Mouse (Mus musculus) forebrain, postnatal 0 days (tissue): ENCODE measurements around the gene Gcnt1. TPM values are rescaled to one million over a fixed set of nuclear protein-coding genes. Genes with fewer than 3 reads are reported as not detected.

Experiments used
- ATAC-seq: fragments of 200-750 bp; cut with Nextera tagmentation; 2 replicates; pipeline ENCODE4 v1.8.0; 2017; ENCODE audit warnings: mild to moderate bottlenecking, moderate library complexity
- DNase-seq: peaks from one replicate; pipeline ENCODE4 v3.0.0-alpha.2; 2015
- H3K27ac ChIP-seq: fragments of 300-500 bp; sonication (generic); 2 replicates; pipeline ENCODE4 v1.5.1; 2014; ENCODE audit warnings: low read depth, mild to moderate bottlenecking, antibody characterized with exemption, low read length, moderate library complexity, mixed read lengths
- H3K27me3 ChIP-seq: fragments of 300-500 bp; sonication (generic); 2 replicates; pipeline ENCODE4 v1.6.1; 2014; ENCODE audit warnings: mild to moderate bottlenecking, low read length, mixed read lengths; ENCODE audit not compliant: insufficient read depth
- H3K36me3 ChIP-seq: fragments of 300-500 bp; sonication (generic); 2 replicates; pipeline ENCODE4 v1.6.1; 2014; ENCODE audit warnings: mild to moderate bottlenecking, moderate library complexity; ENCODE audit not compliant: insufficient read depth
- H3K4me1 ChIP-seq: fragments of 300-500 bp; sonication (generic); 2 replicates; pipeline ENCODE4 v1.6.1; 2014; ENCODE audit warnings: antibody characterized with exemption; ENCODE audit not compliant: insufficient read depth
- H3K4me2 ChIP-seq: fragments of 300-500 bp; sonication (generic); 2 replicates; pipeline ENCODE4 v1.6.1; 2014; ENCODE audit warnings: low read depth, mild to moderate bottlenecking, moderate library complexity
- H3K4me3 ChIP-seq: fragments of 300-500 bp; sonication (generic); 2 replicates; pipeline ENCODE4 v1.5.1; 2014; ENCODE audit warnings: low read depth, low read length, mixed read lengths
- H3K9ac ChIP-seq: fragments of 300-500 bp; sonication (generic); 2 replicates; pipeline ENCODE4 v1.6.1; 2014; ENCODE audit warnings: mild to moderate bottlenecking
- H3K9me3 ChIP-seq: fragments of 300-500 bp; sonication (generic); 2 replicates; pipeline ENCODE4 v1.6.1; 2016; ENCODE audit warnings: low read length
- CTCF ChIP-seq: sonication (generic); IDR thresholded peaks from 2 replicates; pipeline ENCODE4 v1.5.1; 2016; ENCODE audit warnings: antibody characterized with exemption, control low read depth, low read depth
- WGBS: fragments of 180-500 bp; shearing (Covaris S2); extraction: QIAGEN DNeasy Blood & Tissue Kit; methylation state at CpG from one replicate; pipeline ENCODE4 v1.1.7; 2014; 5-methylcytosine and 5-hydroxymethylcytosine counted together
- polyA plus RNA-seq: library from polyadenylated mRNA; unstranded; fragments of >200 nt; fragmentation: Nextera tagmentation; extraction: Ambion mirVana; gene quantifications from 2 replicates; pipeline ENCODE4 v1.2.1, GENCODE M21; 2015
- total RNA-seq: library from RNA; depleted of rRNA; stranded (reverse); fragments of >200 nt; gene quantifications from 2 replicates; pipeline ENCODE4 v1.2.3, GENCODE M21; 2014

Gcnt1 gene
- total and polyA plus RNA-seq, 2 experiments from 2014 or later: 0.84 to 2.7 TPM

DNA sequence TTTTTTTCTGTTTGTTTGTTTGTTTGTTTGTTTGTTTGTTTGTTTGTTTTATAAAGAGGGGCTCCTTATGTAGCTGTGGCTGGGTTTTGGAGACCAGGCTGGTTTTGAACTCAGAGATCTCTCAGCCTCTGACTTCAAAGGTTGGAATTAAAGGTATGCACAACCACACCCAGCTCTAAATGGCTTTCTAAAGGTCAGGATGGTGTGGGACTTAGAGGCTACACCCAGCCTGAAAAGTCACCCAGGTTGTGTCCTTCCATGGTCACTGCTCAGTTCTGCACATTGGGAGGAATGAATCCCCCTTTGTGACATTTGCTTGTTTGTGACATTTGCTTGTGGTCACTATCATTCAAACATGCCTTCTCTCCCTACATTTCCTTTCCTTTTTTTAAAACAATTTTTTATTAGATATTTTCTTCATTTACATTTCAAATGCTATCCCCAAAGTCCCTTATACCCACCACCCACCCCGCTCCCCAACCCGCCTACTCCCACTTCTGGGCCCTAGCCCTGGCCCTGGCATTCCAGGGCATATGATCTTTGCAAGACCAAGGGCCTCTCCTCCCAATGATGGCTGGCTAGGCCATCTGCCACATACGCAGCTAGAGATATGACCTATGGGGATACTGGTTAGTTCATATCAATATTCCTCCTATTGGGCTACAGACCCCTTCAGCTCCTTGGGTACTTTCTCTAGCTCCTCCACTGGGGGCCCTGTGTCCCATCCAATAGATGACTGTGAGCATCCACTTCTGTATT, 25.7 kb downstream of the Gcnt1 start:
- WGBS: 96% methylated on average over 3 of the region's 3 CpGs
- ATAC-seq: no peak
- Histone ChIP-seq H3K4me1 (no peaks in the 10 kb centered on the region), H3K9ac (no peak overlapping the region), H3K4me3 (no peak overlapping the region), H3K36me3 (no peaks in the 10 kb centered on the region), H3K27ac (no peak overlapping the region), H3K4me2 (no peak overlapping the region), H3K9me3 (no peaks in the 10 kb centered on the region), H3K27me3 (no peaks in the 10 kb centered on the region)
- no peak for TF ChIP-seq CTCF
- no peak for DNase-seq

DNA sequence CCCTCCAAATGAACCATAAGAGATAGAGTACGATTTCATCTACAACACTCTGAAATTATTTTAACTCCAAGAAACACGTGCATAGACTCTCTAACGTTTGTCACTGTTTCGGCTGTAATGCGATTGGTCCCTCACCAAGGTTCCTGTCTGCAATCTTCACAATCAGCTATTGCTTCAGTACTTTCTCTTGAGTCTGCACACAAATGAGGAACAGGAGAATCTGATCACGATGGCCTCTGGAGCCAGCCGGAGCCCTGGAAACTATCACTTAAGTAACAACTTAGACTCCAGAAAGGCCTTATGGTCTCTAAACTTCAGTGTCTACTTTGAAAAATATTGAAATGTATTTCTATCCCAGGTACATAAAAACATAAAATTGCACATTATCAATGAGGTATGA, 27.8 kb downstream of the Gcnt1 start:
- TF ChIP-seq CTCF: no peak
- Histone ChIP-seq H3K36me3 (no peaks in the 10 kb centered on the region), H3K4me2 (no peak overlapping the region), H3K9ac (no peak overlapping the region), H3K9me3 (no peaks in the 10 kb centered on the region), H3K4me3 (no peak overlapping the region), H3K4me1 (no peaks in the 10 kb centered on the region), H3K27ac (no peak overlapping the region), H3K27me3 (no peaks in the 10 kb centered on the region)
- DNase-seq (no peak), ATAC-seq (no peak)
- 95% methylated on average over 7 of the region's 7 CpGs for WGBS

DNA sequence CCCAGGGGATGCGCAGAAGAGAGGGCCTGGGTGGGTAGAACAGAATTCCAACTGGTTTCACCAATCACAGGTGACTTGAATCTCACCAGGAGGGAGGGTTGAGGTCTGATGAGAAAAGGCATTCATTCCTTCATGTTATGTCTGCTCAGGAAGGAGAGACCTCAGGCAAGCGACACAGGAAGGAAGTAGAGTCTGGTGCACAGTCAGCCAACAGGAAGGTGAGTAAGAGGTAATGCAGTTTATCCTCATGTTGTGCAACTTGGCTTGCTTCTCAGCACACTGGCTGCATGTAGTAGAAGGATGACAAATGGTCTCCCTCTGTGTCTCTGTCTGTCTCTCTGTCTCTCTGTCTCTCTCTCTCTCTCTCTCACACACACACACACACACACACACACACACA, 33.1 kb downstream of the Gcnt1 start:
- Histone ChIP-seq H3K9ac (no peak overlapping the region), H3K27ac (no peak overlapping the region), H3K4me3 (no peak overlapping the region), H3K4me1 (no peaks in the 10 kb centered on the region), H3K9me3 (no peaks in the 10 kb centered on the region), H3K36me3 (no peaks in the 10 kb centered on the region), H3K27me3 (no peaks in the 10 kb centered on the region), H3K4me2 (no peak overlapping the region)
- ATAC-seq (no peak), DNase-seq (no peak)
- 90% methylated on average over 2 of the region's 2 CpGs for WGBS
- TF ChIP-seq CTCF: no peak

DNA sequence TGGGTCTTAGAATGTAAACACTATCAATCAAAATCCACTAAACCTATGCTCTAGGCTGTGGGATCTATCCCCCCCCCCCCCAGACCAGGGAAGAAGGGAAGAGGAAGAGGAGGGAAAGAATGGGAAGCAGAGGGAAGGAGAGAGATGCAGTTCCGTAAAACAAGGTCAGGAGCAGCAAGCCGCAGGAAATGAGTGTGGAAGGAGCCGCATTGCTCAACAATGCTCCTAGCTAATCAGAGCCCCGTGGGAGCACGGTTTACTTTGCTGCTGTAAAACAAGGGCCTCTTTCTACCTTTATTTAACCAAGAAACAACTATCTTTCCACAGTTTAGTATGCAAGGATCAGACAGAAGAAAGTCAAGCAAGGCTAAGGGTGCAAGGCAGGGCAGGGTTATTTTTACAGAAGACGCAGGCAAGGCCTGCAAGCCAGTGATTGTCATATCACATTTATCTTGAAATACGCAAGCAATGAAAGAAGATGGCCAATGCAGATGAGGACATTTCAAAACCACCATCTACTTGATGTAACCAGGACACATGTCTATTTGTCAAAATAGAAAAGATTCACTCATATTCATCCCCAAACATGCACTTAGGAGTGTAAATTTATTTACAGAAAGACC, 35.5 kb downstream of the Gcnt1 start:
- no peaks in the 10 kb centered on the region for H3K27me3 ChIP-seq
- H3K9ac ChIP-seq: no peak overlapping the region
- 65% methylated on average over 7 of the region's 7 CpGs for WGBS
- H3K4me1 ChIP-seq: no peaks in the 10 kb centered on the region
- no peak for DNase-seq
- no peak for TF ChIP-seq CTCF
- no peak for ATAC-seq
- H3K4me3 ChIP-seq: no peak overlapping the region
- no peak overlapping the region for H3K27ac ChIP-seq
- no peaks in the 10 kb centered on the region for H3K9me3 ChIP-seq
- H3K4me2 ChIP-seq: no peak overlapping the region
- H3K36me3 ChIP-seq: no peaks in the 10 kb centered on the region

DNA sequence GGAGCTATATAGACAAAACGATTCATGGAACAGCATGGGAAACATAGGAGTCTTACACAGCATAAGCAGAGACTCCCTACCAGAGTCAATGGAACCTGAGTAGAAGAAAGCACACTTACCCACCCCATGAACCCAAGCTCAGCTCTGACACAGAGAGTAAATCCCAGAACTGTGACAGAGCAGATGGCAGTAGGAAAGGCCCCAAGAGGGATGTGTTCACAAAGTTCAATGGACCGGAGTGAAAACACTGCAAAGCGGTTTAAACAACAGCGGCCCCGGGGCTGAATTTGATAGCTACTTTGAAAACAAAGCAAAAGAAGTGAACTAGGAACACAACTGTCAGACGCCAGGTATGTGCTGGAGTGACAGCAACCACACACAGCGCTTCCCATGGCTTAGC, 36.0 kb downstream of the Gcnt1 start:
- no peak for TF ChIP-seq CTCF
- H3K4me2 ChIP-seq: no peak overlapping the region
- H3K9ac ChIP-seq: no peak overlapping the region
- no peaks in the 10 kb centered on the region for H3K27me3 ChIP-seq
- H3K27ac ChIP-seq: no peak overlapping the region
- H3K4me3 ChIP-seq: no peak overlapping the region
- H3K4me1 ChIP-seq: no peaks in the 10 kb centered on the region
- ATAC-seq (no peak), DNase-seq (no peak)
- H3K36me3 ChIP-seq: no peaks in the 10 kb centered on the region
- H3K9me3 ChIP-seq: no peaks in the 10 kb centered on the region
- 61% methylated on average over 7 of the region's 7 CpGs for WGBS

DNA sequence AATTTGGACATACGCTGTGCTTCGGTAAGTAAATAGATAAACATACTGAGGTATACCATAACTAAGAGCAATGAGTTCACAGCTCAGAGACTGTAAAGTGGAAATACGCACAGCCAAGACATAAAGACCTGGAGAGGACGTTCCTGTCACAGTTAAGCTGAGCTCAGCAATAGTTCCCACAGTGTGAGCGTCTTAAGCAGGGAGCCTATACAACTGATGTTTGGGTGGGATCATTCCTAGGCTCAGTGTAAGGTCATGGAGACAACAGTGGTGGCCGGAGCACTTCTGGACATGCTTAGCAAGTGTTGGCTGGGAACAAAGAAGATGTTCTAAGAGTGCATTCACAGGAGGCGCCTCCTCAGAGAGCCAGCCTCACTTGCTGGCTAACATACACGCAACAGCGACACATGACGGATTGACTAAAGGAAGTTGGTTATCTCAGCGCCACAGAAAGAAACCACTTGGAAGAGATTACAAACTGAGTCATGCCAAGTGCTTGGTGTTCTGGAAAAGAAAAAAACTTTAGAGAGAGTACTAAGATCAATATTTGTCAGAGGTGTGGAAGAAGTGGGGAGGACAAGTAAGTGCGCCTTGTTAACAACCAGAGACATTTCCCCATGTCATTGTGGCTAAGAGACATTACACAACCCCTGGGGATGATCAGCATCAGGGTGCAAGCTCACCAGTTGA, 37.9 kb downstream of the Gcnt1 start:
- Histone ChIP-seq H3K4me3 (no peak overlapping the region), H3K4me2 (no peak overlapping the region), H3K4me1 (no peaks in the 10 kb centered on the region), H3K9me3 (no peaks in the 10 kb centered on the region), H3K9ac (no peak overlapping the region), H3K36me3 (no peaks in the 10 kb centered on the region), H3K27ac (no peak overlapping the region), H3K27me3 (no peaks in the 10 kb centered on the region)
- DNase-seq (no peak), ATAC-seq (no peak)
- WGBS: 88% methylated on average over 12 of the region's 12 CpGs
- no peak for TF ChIP-seq CTCF

DNA sequence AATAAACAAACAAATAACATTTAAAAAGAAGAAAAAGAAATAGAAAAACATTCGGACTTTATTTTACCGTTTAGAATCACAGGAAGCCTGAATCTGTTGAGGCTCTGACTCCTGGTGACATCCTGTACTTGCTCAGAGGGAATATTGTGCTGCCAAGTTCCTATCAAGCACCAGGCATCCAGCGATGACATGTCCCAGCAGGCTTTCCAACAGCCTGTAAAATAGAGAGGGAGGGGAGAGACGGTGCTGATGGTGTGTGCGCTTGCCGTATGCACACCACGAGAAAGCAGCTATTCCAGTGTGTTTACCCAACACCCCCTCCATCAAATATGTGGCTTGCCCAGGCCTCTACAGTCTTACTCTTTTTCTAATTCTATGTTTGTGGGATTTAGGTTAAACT, 39.6 kb downstream of the Gcnt1 start:
- Histone ChIP-seq H3K4me1 (no peaks in the 10 kb centered on the region), H3K4me2 (no peak overlapping the region), H3K27ac (no peak overlapping the region), H3K9ac (no peak overlapping the region), H3K27me3 (no peaks in the 10 kb centered on the region), H3K36me3 (no peaks in the 10 kb centered on the region), H3K4me3 (no peak overlapping the region), H3K9me3 (no peaks in the 10 kb centered on the region)
- DNase-seq (peak; percentile 25), ATAC-seq (peak; percentile 92)
- WGBS: 60% methylated on average over 7 of the region's 7 CpGs
- TF ChIP-seq CTCF: no peak
